Mouse (Mus musculus) hindbrain, postnatal 0 days (tissue): ENCODE measurements around the gene Mpo. TPM values are rescaled to one million over a fixed set of nuclear protein-coding genes. Genes with fewer than 3 reads are reported as not detected.
A peak's percentile ranks its signal among the peaks of the same experiment; 100 is the strongest.

Experiments used
- ATAC-seq: fragments of 200-750 bp; cut with Nextera tagmentation; 2 replicates; pipeline ENCODE4 v1.8.0; 2017; ENCODE audit warnings: mild to moderate bottlenecking, moderate TSS enrichment, moderate library complexity
- DNase-seq: peaks from one replicate; pipeline ENCODE4 v3.0.0-alpha.2; 2015; ENCODE audit warnings: low spot score
- H3K27ac ChIP-seq: fragments of 300-500 bp; sonication (generic); 2 replicates; pipeline ENCODE4 v1.5.1; 2014; ENCODE audit warnings: mild to moderate bottlenecking
- H3K27me3 ChIP-seq: fragments of 300-500 bp; sonication (generic); 2 replicates; pipeline ENCODE4 v1.6.1; 2014; ENCODE audit warnings: low read length, mixed read lengths; ENCODE audit not compliant: insufficient read depth
- H3K36me3 ChIP-seq: fragments of 300-500 bp; sonication (generic); 2 replicates; pipeline ENCODE4 v1.6.1; 2014; ENCODE audit warnings: low read length, mixed read lengths; ENCODE audit not compliant: insufficient read depth
- H3K4me1 ChIP-seq: fragments of 300-500 bp; sonication (generic); 2 replicates; pipeline ENCODE4 v1.6.1; 2014; ENCODE audit warnings: antibody characterized with exemption, low read length, mixed read lengths; ENCODE audit not compliant: insufficient read depth
- H3K4me2 ChIP-seq: fragments of 300-500 bp; sonication (generic); 2 replicates; pipeline ENCODE4 v1.6.1; 2014; ENCODE audit warnings: low read depth, mild to moderate bottlenecking, low read length, moderate library complexity, mixed read lengths
- H3K4me3 ChIP-seq: fragments of 300-500 bp; sonication (generic); 2 replicates; pipeline ENCODE4 v1.5.1; 2014; ENCODE audit warnings: low read length
- H3K9ac ChIP-seq: fragments of 300-500 bp; sonication (generic); replicated peaks from 2 replicates; pipeline ENCODE4 v1.6.1; 2014; ENCODE audit warnings: mild to moderate bottlenecking, low read length, moderate library complexity, mixed read lengths
- H3K9me3 ChIP-seq: fragments of 300-500 bp; sonication (generic); 2 replicates; pipeline ENCODE4 v1.6.1; 2016; ENCODE audit warnings: low read length, mixed read lengths
- CTCF ChIP-seq: IDR thresholded peaks from 2 replicates; pipeline ENCODE4 v1.5.1; 2016; ENCODE audit warnings: antibody characterized with exemption, control low read depth, low read depth
- WGBS: fragments of 180-500 bp; shearing (Covaris S2); extraction: QIAGEN DNeasy Blood & Tissue Kit; methylation state at CpG from one replicate; pipeline ENCODE4 v1.1.7; 2014; 5-methylcytosine and 5-hydroxymethylcytosine counted together
- polyA plus RNA-seq: library from polyadenylated mRNA; unstranded; fragments of >200 nt; fragmentation: Nextera tagmentation; extraction: Ambion mirVana; gene quantifications from 2 replicates; pipeline ENCODE4 v1.2.1, GENCODE M21; 2015
- total RNA-seq: library from RNA; depleted of rRNA; stranded (reverse); fragments of >200 nt; gene quantifications from 2 replicates; pipeline ENCODE4 v1.2.3, GENCODE M21; 2014

Gene Mpo
- total and polyA plus RNA-seq, 2 experiments from 2014 or later = 0.10 to 0.37 TPM

DNA sequence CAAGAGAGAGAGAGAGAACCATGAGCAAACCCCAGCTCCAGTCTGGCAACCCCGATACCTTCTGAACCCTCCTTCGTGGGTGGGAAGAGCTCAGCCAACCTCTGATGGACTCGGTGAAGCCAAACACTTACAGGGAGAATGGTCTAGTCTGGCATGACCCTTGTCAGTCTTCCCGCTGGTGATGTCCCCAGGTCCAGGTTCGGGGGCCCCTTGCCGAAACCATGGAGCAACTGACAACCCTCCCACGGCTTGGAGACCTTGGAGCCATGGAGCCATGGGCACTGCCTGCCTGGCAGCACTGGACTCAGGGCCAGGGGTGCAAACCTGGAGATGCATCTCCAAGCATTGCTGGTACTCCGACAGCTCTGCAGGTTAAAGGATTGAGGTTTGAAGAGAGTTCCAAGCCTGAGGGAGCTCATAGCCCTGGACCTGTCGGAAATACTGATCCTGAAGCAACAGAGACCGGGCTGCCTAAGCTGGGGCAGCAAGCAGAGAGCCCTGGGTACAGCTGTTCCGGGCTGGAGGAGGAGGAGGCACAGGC lies 32.1 kb upstream of the Mpo start:
- TF ChIP-seq CTCF = no peak
- peak overlapping the region; percentile 73 for H3K4me3 ChIP-seq
- peak overlapping the region; percentile 83 for H3K27ac ChIP-seq
- H3K4me2 ChIP-seq = peak overlapping the region; percentile 99
- no peaks in the 10 kb centered on the region for H3K27me3 ChIP-seq
- H3K9me3 ChIP-seq = no peaks in the 10 kb centered on the region
- no peak for DNase-seq
- WGBS = 50% methylated on average over 11 of the region's 11 CpGs
- peak overlapping the region; percentile 66 for H3K9ac ChIP-seq
- ATAC-seq = no peak
- H3K36me3 ChIP-seq = no peaks in the 10 kb centered on the region
- peaks cover 9% of the 10 kb centered on the region; the same call in 1 of the 2 replicates for H3K4me1 ChIP-seq

DNA sequence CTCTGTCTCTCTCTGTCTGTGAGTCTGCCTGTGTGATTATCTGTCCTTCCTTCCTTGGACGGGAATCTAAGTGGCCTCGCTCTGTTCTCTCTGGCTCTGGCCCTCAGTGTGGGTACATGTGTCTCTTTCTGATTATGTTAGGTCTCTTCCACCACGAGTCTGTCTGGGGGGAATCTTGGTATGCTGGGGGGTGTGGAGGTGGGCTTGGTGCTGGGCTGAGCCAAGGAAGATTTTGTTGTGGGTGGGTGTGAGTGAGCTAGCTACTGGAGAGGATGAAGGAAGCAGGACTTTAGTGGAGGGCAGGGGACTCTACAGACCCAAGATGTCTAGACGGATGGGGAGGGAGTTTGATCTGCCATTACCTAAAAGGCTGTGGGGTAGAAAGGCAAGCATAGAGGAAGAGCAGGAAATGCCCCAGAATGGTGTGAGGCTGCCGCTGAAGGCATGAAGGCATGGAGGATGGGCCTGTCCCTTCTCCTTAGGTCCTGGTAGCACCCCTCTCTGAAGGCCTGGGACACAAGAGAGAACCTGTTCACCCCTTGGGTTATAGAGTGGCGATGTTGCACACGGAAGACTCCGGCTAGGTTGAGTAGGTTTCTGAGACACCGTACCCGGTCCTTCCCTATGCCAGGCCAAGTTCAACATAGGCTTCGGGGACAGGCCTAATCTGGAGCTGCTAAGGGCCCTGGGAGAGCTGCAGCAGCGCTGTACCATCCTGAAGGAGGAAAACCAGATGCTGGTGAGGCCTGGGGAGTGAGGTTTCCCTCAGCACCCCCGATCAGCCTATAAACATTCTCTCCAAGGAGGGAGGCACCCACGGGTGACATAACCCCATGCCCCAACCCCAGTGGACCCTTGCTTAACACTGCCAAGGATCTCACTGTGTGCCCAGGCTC lies 31.3 kb upstream of the Mpo start:
- Histone ChIP-seq H3K4me3 (peak overlapping the region; percentile 73), H3K9ac (peak overlapping the region; percentile 66), H3K4me2 (peak overlapping the region; percentile 99), H3K27me3 (no peaks in the 10 kb centered on the region), H3K9me3 (no peaks in the 10 kb centered on the region), H3K36me3 (no peaks in the 10 kb centered on the region; the same call in 1 of the 2 replicates), H3K4me1 (peaks cover 9% of the 10 kb centered on the region; the same call in 1 of the 2 replicates), H3K27ac (peak overlapping the region; percentile 83)
- ATAC-seq = no peak
- no peak for TF ChIP-seq CTCF
- WGBS = 68% methylated on average over 14 of the region's 14 CpGs
- peak; percentile 5 for DNase-seq

DNA sequence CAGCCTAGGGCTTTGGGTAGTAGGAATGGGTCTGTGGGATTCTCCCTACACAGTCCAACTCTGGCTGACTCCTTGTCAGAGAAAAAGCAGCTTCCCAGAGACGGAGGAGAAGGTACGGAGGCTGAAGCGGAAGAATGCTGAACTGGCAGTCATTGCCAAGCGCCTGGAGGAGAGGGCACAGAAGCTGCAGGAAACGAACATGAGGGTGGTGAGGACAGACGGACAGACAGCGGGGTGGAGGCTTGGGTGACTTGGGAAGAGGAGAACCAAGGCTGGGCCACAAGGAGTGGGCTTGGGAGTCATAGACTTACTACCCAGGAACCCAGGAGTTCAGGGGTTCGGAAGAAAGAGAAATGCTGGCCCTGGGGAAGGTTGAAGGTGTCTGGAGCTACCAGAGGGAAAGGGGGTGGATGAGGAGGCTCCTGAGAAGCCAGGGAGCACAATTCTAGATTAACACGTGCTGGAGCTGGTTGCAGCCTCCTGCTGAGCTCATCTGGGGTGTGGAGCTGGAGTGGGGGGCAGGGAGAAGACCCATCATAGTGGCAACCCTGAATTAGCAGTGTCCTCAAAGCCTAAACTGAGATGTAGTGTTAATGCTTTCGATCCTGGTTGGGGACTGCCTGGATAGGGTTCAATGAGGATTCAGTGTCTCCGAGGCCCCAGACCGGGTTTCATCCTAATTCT lies 30.5 kb upstream of the Mpo start:
- no peak for ATAC-seq
- 30% methylated on average over 12 of the region's 12 CpGs for WGBS
- H3K36me3 ChIP-seq = peaks cover 6% of the 10 kb centered on the region
- peaks cover 9% of the 10 kb centered on the region; the same call in 1 of the 2 replicates for H3K4me1 ChIP-seq
- TF ChIP-seq CTCF = no peak
- H3K27me3 ChIP-seq = no peaks in the 10 kb centered on the region
- H3K4me3 ChIP-seq = peak overlapping the region; percentile 73
- no peak for DNase-seq
- peak overlapping the region; percentile 74 for H3K27ac ChIP-seq
- peak overlapping the region; percentile 99 for H3K4me2 ChIP-seq
- H3K9me3 ChIP-seq = no peaks in the 10 kb centered on the region
- H3K9ac ChIP-seq = peak overlapping the region; percentile 66

GRCm38 (mm10) chr11:87763511-87763987 lies 29.8 kb upstream of the Mpo start:
- Histone ChIP-seq H3K4me2 (peak overlapping the region; percentile 99), H3K9me3 (no peaks in the 10 kb centered on the region), H3K4me1 (peaks cover 9% of the 10 kb centered on the region; the same call in 1 of the 2 replicates), H3K27me3 (no peaks in the 10 kb centered on the region), H3K27ac (peak overlapping the region; percentile 74), H3K4me3 (peak overlapping the region; percentile 73), H3K9ac (peak overlapping the region; percentile 66), H3K36me3 (peaks cover 10% of the 10 kb centered on the region)
- ATAC-seq (peak; percentile 27), DNase-seq (peak; percentile 85)
- 2% methylated on average over 17 of the region's 17 CpGs for WGBS
- TF ChIP-seq CTCF = no peak; the same call in 1 of the 2 replicates

DNA sequence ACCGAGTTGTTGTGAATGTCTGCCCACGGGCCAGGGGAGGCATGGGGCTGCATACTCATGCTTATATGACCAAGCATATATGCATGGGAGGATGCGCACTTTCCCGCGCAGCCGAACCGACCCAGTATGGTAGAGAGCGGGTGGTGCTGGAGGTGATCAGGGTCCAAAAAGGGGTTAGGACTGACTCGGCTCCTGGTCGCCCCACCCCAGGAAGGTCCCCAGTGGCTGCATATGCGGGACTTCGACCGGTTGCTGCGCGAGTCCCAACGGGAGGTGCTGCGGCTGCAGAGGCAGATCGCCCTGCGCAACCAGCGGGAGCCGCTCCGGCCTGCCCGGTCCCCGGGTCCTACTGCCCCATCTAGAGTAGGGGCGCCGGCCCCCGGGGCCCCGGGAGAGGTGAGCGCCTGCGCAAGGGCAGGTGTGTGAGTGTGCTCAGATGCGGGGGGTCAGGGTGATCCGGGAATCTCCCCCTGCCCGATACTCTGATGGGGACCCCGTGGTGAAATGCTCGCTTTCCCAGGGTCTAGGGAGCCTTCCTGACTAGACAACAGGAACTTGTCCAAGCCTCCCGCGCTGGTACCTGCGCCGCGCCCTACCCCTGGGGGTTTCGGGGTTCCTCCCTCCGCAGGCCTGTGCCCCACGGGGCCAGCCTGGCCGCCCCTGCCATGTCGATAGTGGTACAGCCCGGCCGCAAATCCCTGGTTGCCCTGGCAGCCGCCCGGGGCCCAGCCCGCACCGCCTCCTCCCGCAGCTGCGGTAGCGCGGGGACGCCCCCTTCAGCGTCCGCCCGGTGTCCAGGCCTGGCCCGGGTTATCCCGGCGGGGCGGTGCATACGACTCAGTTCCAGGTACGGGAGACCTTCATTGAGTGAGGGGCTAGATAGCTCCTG lies 29.1 kb upstream of the Mpo start:
- Histone ChIP-seq H3K4me1 (peaks cover 9% of the 10 kb centered on the region; the same call in 1 of the 2 replicates), H3K9ac (peak overlapping the region; percentile 66), H3K27ac (peak overlapping the region; percentile 74), H3K4me3 (peak overlapping the region; percentile 73), H3K4me2 (peak overlapping the region; percentile 99), H3K27me3 (no peaks in the 10 kb centered on the region), H3K9me3 (no peaks in the 10 kb centered on the region), H3K36me3 (peaks cover 10% of the 10 kb centered on the region)
- TF ChIP-seq CTCF = no peak
- DNase-seq = peak; percentile 58
- ATAC-seq = peak; percentile 60
- under 1% methylated on average over 61 of the region's 65 CpGs for WGBS

- Histone ChIP-seq H3K9ac (no peak overlapping the region), H3K36me3 (peaks cover 43% of the 10 kb centered on the region), H3K27me3 (no peaks in the 10 kb centered on the region), H3K4me3 (no peak overlapping the region), H3K4me1 (peaks cover 6% of the 10 kb centered on the region; the same call in 1 of the 2 replicates), H3K9me3 (no peaks in the 10 kb centered on the region), H3K4me2 (no peak overlapping the region), H3K27ac (no peak overlapping the region)
- TF ChIP-seq CTCF = no peak
- DNase-seq (no peak), ATAC-seq (no peak)
- WGBS = 97% methylated on average over 4 of the region's 4 CpGs
Observed at GRCm38 (mm10) chr11:87768745-87769144, 24.6 kb upstream of the Mpo start.
